Mouse (Mus musculus): ENCODE results near the gene Fam118a. TPM values are rescaled to one million over a fixed set of nuclear protein-coding genes. Genes with fewer than 3 reads are reported as not detected.
"Not testable (repeated sequence)": the region's sequence is repeated elsewhere in the genome, so short reads cannot be mapped to it uniquely, and the experiment has no call there.

The Fam118a gene
- 10 to 100 TPM; 25.6 to 27.1 TPM for total RNA-seq (2021)
- long read RNA-seq, experiment 1, transcript Fam118a-201 (9 exons, 2,518 nt): major isoform, 33 of 54 reads
- long read RNA-seq, experiment 1, partial matches to known transcripts: 4 of 54 reads
- long read RNA-seq, experiment 1, other reads (novel, unspliced or antisense): 17 of 54 reads
- long read RNA-seq, experiment 2, transcript Fam118a-201 (9 exons, 2,518 nt): major isoform, 22 of 39 reads
- long read RNA-seq, experiment 2, partial matches to known transcripts: 2 of 39 reads
- long read RNA-seq, experiment 2, other reads (novel, unspliced or antisense): 15 of 39 reads

GRCm38 (mm10) chr15:85028648-85029047 is at the start of gene Fam118a:
TSS of gene Fam118a (plus strand) at chr15:85028948.
- DNase-seq (ENCODE audit: low spot score in 2 of 2): not testable (repeated sequence)

GRCm38 (mm10) chr15:84981609-84982313 is 47.0 kb upstream of the Fam118a start:
- peak in 1 of 2 experiments; percentile 54 for DNase-seq (ENCODE audit: low spot score in 2 of 2)

- DNase-seq (ENCODE audit: low spot score in 2 of 2): no peak
Measured at GRCm38 (mm10) chr15:84982888-84983287, 45.9 kb upstream of the Fam118a start.

GRCm38 (mm10) chr15:84983721-84984120 is 45.0 kb upstream of the Fam118a start:
- DNase-seq (ENCODE audit: low spot score in 2 of 2): no peak

DNA sequence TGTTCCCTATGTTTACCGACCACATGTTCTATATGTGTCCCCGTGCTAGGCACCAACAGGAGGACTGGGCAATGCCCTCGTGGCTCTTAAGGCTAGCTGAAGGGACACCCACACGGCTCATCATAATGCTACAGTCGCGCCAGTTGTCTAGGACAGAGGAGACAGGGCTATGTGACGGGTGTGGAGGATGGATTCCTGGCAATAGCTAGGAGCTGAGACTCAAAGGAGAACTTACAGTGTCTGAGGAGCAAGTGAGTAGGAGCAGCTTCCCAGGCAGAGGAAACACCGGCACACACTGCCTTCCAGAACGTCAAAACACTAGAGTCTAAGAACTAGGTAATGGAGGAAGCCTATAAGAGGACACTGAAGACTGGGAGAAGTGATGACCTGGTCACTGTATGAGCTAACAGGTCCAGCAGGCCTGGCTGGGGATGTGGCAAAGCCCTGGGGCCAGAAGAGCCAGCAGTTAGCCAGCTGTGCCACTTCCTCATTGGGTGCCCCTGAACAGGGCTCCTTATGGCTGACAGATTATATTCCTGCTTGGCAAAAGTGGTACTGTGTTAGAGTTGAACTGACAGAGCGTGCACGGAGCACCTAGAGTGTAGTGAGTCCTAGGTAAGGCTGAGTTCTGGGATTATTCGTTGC is 43.1 kb upstream of the Fam118a start:
- DNase-seq (ENCODE audit: low spot score in 2 of 2): peak in 1 of 2 experiments; percentile 34

DNA sequence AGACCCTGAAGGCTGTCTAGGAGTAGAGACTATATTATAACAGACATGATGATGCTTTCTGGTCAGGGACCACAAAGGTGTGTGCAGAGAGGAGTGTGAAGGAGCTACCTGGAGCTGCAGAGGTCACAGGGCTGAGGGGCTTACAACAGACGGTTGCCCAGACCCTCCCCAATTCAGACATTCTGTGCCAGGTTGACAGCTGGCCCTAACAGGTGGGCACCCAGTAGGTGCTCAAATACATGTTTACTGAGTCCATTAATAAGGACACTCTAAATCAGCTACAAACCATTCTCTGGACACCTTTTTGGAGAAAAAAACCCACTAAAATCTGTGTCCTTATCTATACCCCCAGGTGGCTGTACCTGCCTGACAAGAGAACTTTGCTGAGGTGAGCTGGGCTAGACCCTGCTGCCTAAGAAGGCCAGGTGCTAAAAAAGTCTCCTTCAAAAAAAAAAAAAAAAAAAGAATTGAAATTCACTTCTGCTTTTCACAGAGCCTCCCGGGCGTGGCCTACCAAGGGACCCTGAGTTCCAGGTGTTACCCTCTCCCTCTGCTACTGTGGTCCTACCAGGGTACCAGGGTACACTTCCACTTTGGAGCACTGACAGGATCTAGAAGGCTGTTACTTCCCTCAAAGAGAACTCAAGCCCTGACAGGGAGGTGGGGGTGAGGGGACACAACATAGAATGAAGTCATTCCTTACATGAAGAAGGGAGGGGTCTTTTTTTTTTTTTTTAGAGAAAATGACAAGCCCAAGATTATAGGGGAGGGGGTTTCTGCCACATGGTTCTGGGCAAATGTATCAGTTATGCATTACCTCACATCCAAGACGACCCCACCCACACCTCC is 42.4 kb upstream of the Fam118a start:
- DNase-seq (ENCODE audit: low spot score in 2 of 2): no peak

DNA sequence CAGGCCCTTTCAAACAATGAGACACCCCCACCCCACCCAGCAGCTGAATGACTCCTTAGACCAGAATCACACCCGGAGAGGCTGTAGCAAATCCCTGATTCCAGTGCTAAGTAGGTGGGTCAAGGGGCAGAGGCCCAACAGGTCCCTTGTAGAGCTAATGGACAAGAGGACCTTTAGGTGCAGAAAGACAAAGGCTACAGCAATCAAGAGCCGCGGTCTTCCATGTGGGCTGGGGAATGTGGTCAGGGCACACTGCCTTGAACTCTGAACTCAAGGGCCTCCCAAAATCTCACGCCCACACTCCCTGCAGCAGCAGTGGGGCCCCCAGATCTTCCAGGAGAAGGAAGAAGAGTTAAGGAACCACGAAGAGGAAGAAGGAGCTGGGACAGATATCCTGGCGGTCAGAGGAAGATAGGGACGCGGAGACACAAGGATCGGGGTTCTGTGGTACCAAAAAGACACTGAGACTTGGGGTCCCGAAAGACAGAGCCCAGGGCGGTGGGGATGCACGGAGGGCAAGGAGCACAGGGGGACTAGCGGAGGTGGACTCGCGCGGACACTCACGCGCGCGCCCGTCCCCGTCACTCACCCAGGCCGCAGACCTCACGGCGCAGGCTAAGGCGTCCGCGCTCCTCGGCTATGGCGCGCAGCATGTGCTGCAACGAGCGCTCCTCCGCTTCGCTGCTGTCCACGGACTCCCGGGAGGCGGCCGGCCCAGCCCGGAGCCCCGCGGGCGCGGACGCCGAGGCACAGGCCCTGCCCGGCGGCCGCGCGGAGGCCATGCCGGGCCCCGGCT is 41.5 kb upstream of the Fam118a start:
- DNase-seq (ENCODE audit: low spot score in 2 of 2): peak; percentile 49

DNA sequence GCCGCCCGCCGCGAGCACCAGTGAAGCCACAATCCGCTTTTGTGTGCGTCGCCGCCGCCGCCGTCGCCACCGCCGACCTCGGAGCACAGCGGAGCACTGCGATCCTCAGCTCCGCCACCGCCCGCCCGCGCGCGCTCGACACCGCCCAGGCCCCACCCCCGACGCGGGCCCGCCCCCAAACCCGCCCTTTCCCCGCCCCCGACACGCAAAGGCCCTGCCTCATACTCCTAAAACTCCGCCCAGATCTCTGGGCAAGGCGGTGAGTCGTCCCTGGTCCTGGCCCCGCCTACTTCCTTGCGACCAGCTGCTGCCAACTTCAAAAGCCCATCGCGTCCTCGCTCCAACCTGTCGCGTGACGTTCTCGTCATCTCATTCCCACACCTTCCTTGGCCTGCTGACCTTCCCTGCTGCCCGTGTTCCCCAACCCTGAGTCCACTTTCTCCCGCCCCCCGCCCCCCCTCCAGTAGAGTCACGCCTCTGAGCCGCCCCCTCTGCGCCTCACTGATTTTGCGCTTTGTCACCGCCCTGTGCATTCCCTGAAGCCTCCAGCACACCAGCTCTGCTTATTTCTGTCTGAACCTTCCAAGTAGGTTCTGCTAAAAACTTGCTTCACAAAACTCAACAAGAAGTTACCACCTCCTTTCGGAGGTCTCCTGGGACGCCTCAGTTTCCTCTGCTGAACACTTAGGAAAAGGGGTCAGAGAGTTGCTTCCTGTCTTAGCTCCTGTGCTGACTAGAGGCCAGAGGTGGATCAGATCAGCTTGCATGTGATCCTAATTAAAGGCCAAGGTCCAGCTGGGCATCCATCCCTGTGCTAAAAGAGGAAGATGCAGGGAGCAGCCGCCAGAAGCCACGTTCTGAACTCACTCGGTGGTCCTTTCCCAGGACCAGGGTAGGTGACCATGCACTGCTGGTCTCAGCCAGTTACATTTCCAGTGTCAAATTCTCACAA is 40.6 kb upstream of the Fam118a start, which contains the start of gene 5031439G07Rik:
Gene 5031439G07Rik (minus strand): TSS at position 678 of the 952 bp plus-strand sequence.
- DNase-seq (ENCODE audit: low spot score in 2 of 2): peak; percentile 77 to 87

GRCm38 (mm10) chr15:84989098-84989497 is 39.6 kb upstream of the Fam118a start:
- no peak for DNase-seq (ENCODE audit: low spot score in 2 of 2)

GRCm38 (mm10) chr15:84989771-84990170 is 39.0 kb upstream of the Fam118a start:
- no peak for DNase-seq (ENCODE audit: low spot score in 2 of 2)

- DNase-seq (ENCODE audit: low spot score in 2 of 2): peak in 1 of 2 experiments; percentile 41
Measured at GRCm38 (mm10) chr15:84994498-84994897, 34.2 kb upstream of the Fam118a start.

DNA sequence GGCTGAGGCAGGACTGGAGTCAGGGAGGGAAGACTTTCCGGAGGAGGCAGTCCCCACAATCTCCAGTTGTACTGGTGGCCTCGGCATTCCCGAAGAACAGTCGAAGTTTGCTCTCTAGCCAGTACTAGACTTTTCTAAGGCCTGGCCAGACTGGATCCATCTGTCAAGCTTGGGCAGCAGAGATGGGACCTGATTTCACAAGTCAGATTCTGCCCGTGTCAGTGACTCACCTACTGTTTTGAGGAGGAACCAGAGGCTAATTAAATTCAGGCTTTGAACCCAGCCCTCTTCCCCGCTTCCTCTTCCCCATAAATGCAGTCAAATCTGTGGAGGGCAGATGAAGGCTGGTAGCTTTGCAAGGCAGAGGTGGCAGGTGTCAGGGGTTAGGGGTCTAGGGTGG is 33.7 kb upstream of the Fam118a start:
- DNase-seq (ENCODE audit: low spot score in 2 of 2): no peak

DNA sequence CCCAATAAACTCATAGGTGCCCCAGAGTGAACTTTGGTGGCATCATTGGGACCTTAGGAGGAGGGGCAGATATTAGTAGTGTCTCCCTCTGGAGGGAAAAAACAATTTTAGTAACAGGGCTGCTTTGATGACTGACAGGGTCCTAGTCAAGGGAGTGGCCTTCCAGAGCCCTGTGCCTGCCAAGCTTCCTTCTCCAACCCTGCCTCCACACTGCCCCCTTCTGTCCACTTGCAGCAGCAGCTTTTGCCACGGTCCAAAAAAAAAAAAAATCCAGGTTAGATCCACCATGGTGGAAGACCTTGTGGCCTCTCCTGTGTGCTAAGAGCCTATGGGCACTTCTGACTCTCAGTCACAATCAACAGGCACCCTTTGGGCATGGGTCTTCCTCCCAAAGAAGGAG is 32.8 kb upstream of the Fam118a start:
- DNase-seq (ENCODE audit: low spot score in 2 of 2): peak; percentile 54 to 64

DNA sequence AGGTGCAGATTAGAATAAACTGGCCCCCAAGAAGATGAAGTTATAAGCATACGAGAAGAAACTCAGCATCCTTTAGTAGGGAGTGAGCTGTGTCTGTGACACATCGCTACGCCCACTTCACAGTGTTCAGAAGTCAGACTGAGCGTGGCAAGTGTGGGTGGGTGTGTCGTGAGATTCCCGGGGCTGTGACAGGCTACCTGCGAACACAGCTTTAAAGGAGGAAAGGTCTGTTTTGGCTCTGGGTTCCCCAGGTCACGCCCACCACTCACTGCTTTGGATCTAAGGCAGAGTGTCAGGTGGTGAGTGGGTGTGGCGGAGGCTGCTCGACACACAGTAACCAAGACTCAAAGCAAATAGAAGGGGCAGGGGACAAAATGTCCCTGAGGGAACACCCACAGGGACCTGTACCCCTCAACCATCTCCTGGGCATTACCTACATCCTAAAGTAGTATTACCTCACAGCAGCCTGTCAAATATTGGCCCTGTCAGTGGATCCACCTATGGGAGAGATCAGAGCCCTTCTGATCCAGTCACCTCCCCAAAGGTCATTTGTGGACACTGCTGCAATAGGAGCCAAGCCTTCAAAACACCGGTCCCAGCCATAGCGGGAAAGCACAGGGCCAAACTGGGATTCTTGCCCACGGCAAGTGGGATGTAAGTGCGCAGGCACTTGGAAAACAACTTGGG is 30.8 kb upstream of the Fam118a start:
- peak; percentile 72 to 87 for DNase-seq (ENCODE audit: low spot score in 2 of 2)

DNA sequence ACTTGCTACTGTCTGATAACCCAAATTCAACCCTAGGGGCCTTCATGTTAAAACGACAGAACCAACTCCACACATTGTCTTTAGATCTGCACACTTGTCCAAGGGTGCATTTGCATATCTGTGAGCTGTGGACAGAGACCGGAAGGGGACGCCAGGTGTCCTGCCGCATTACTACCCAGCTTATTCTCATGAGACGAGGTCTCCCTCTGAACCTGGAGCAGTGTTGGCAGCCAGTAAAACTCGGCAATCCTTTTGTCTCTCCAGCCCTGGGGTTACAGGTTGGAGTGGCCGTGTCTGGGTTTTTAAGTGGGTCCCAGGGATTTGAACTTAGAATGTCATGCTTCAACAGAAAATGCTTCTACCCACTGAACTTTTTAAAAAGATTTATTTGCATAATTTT is 28.8 kb upstream of the Fam118a start:
- no peak for DNase-seq (ENCODE audit: low spot score in 2 of 2)

DNA sequence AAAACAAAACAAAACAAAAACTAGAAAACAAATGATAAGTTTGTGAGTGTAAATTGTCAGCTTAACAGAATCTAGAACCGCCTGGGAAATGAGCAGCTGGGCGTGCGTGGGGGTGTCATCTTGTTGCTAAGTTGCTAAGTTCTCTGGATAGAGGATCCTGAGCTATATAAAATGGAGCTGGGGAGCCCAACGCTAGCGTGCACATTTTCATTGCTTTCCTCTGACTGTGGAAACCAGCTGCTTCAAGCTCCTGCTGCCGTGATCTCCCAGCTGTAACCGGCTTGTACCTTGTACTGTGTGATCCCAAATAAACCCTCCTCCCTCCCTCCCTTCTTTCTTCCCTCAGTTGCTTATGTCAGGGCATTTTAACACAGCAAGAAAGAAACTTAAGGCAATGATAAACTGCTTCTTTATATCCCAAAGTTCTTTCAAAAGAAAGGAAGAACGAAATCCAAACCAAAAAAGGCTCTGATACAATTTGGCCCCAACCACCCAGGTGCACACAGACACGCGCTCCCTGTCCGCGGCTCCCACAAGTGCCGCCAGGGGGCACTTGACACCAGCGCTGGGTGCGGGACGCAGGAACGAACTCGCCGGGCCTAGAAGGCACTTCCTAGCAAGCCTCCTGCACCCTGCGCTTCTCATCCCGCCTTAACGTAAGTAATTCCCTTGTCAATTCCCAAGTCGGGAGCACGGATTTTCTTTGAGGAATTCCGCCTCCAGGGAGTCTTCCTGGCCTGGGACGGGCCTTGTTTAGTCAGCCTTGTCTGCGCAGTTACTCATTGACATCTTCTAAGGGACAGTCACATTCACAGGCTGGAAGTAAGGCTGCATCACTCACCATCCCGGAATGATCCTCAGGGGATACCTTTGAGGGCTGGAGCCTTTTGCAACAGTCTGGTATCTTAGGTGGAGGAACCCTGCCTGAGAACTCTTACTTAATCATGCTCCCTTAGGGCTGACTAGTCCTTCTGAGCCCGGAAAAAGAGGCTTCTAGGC is 27.5 kb upstream of the Fam118a start:
- DNase-seq (ENCODE audit: low spot score in 2 of 2): peak; percentile 79 to 80

DNA sequence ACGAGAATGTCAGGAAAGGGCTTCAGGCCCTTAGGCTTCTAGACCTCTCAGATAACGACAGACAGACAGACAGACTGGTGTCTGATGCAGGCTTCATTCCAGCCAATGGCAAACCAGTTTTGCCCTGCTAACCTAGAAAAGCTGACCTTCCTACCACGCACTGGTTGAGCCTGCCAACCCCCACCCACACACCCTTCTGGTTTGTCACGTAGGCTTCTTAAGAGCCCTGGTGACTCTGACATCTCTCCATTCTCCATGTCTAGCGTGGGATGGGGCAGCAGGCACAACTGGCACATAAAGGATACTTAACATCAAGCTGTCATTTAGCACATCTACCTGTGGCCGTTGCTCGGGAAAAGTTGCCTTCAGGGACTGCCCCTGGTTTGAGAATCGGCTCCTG is 19.1 kb upstream of the Fam118a start:
- DNase-seq (ENCODE audit: low spot score in 2 of 2): no peak
